Mouse (Mus musculus) embryonic fibroblast, embryonic 13.5 days (primary cell): ENCODE results near the gene Prpf18. TPM values are rescaled to one million over a fixed set of nuclear protein-coding genes. Genes with fewer than 3 reads are reported as not detected.
A peak's percentile ranks its signal among the peaks of the same experiment; 100 is the strongest.

Experiments used
- H3K27ac ChIP-seq: 2 replicates; pipeline ENCODE4 v1.5.1; 2012; ENCODE audit warnings: low read length, control low read depth, inconsistent platforms; ENCODE audit not compliant: insufficient read depth
- H3K4me1 ChIP-seq: 2 replicates; pipeline ENCODE4 v1.6.1; 2011; ENCODE audit warnings: low read length; ENCODE audit not compliant: control insufficient read depth, insufficient read depth
- H3K4me3 ChIP-seq: 2 replicates; pipeline ENCODE4 v1.5.1; 2011; ENCODE audit warnings: mild to moderate bottlenecking, control low read depth, low read length; ENCODE audit not compliant: insufficient read depth
- CTCF ChIP-seq: IDR thresholded peaks from 2 replicates; pipeline ENCODE4 v1.5.1; 2011; ENCODE audit warnings: mild to moderate bottlenecking, control low read depth, low read length, moderate library complexity, borderline replicate concordance; ENCODE audit not compliant: insufficient read depth
- POLR2A ChIP-seq: IDR thresholded peaks from 2 replicates; pipeline ENCODE4 v1.6.1; 2011; ENCODE audit warnings: low read depth, mild to moderate bottlenecking, control low read depth, low read length, moderate library complexity
- polyA plus RNA-seq: library from polyadenylated mRNA; stranded (reverse); fragments of >200 nt; gene quantifications from 2 replicates; pipeline ENCODE4 v1.2.4, GENCODE M21; 2011; ENCODE audit warnings: low read depth; ENCODE audit not compliant: missing spikeins, insufficient read length

Prpf18 gene
- 22.2 and 24.6 TPM in 2 replicates for polyA plus RNA-seq

GRCm38 (mm10) chr2:4651500-4652285 is at the start of gene Prpf18:
Prpf18 (minus strand) TSS chr2:4652113.
- H3K27ac ChIP-seq, result no peak within 1 kb of the TSS
- TF ChIP-seq CTCF, result peak; percentile 38; the same call in 1 of the 2 replicates
- peak; percentile 85 for TF ChIP-seq POLR2A

GRCm38 (mm10) chr2:4679886-4680285 is 28.0 kb upstream of the Prpf18 start:
- Histone ChIP-seq H3K4me3 (no peak overlapping the region), H3K4me1 (no peaks in the 10 kb centered on the region), H3K27ac (no peak overlapping the region)
- no peak for TF ChIP-seq CTCF
- TF ChIP-seq POLR2A, result no peak

More at GRCm38 (mm10) chr2:4651500-4652285, at the start of gene Prpf18:
- Histone ChIP-seq H3K4me1 (no peaks in the 10 kb centered on the region), H3K4me3 (peak within 1 kb of the TSS; percentile 97)

- Histone ChIP-seq H3K4me3 (no peak overlapping the region), H3K27ac (no peak overlapping the region), H3K4me1 (no peaks in the 10 kb centered on the region)
- no peak for TF ChIP-seq CTCF
- no peak for TF ChIP-seq POLR2A
Measured at GRCm38 (mm10) chr2:4671636-4672035, 19.7 kb upstream of the Prpf18 start.

GRCm38 (mm10) chr2:4669701-4670100 is 17.8 kb upstream of the Prpf18 start:
- Histone ChIP-seq H3K4me3 (no peak overlapping the region), H3K27ac (no peak overlapping the region), H3K4me1 (no peaks in the 10 kb centered on the region)
- TF ChIP-seq POLR2A (no peak), CTCF (no peak)

- H3K4me3 ChIP-seq, result no peak overlapping the region
- no peak overlapping the region for H3K27ac ChIP-seq
- H3K4me1 ChIP-seq, result no peaks in the 10 kb centered on the region
- TF ChIP-seq POLR2A (no peak), CTCF (no peak)
Measured at GRCm38 (mm10) chr2:4668626-4669025, 16.7 kb upstream of the Prpf18 start.

GRCm38 (mm10) chr2:4660677-4661076 is 8.8 kb upstream of the Prpf18 start:
- no peak for TF ChIP-seq CTCF
- no peaks in the 10 kb centered on the region for H3K4me1 ChIP-seq
- H3K4me3 ChIP-seq, result no peak overlapping the region
- H3K27ac ChIP-seq, result no peak overlapping the region

- no peak for TF ChIP-seq POLR2A
- no peak overlapping the region for H3K27ac ChIP-seq
- no peaks in the 10 kb centered on the region for H3K4me1 ChIP-seq
- no peak overlapping the region for H3K4me3 ChIP-seq
Measured at GRCm38 (mm10) chr2:4649646-4650045, 2.3 kb downstream of the Prpf18 start.

GRCm38 (mm10) chr2:4648094-4648493 is 3.8 kb downstream of the Prpf18 start:
- TF ChIP-seq POLR2A (no peak), CTCF (no peak)
- Histone ChIP-seq H3K4me3 (no peak overlapping the region), H3K27ac (no peak overlapping the region), H3K4me1 (no peaks in the 10 kb centered on the region)

GRCm38 (mm10) chr2:4645066-4645465 is 6.8 kb downstream of the Prpf18 start:
- H3K27ac ChIP-seq, result no peak overlapping the region
- TF ChIP-seq POLR2A (no peak), CTCF (no peak)
- no peak overlapping the region for H3K4me3 ChIP-seq
- no peaks in the 10 kb centered on the region for H3K4me1 ChIP-seq

- Histone ChIP-seq H3K27ac (no peak overlapping the region), H3K4me1 (no peaks in the 10 kb centered on the region), H3K4me3 (no peak overlapping the region)
- TF ChIP-seq CTCF, result no peak
- no peak for TF ChIP-seq POLR2A
Measured at GRCm38 (mm10) chr2:4638189-4638588, 13.7 kb downstream of the Prpf18 start.
